Mouse (Mus musculus): ENCODE results near the gene Zfp956.

DNA sequence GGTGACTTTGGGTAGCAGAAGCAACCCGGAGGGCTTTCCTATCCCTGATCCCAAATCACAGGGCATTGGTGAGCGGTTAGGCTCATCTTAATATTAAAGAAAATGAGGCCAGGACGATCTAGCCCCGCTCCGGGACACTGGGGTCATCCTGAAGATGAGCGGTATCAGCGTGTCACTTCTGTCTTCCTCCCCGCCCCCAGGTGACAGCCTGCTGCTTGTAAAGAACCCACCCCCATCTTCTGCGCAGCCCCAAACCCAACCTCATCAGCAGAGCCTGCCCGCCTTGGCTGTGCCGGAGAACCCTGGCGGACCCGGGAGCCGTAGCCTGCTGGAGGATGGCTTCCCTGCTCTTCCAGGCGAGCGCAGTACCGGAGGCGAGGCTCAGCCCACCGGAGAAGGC is 48.8 kb upstream of the Zfp956 start:
- no peak for TF ChIP-seq POLR2A (IDR thresholded peaks at IDR 0.05; ENCODE audit: borderline replicate concordance, extremely low read depth, insufficient read depth, insufficient read length, poor library complexity, severe bottlenecking)
- TF ChIP-seq CTCF (IDR thresholded peaks at IDR 0.05; ENCODE audit: borderline replicate concordance, extremely low read depth, insufficient read depth, insufficient read length), result no peak
